Comparison of ENCODE assay signal across 9 mouse cellular contexts in the genomic region with DNA sequence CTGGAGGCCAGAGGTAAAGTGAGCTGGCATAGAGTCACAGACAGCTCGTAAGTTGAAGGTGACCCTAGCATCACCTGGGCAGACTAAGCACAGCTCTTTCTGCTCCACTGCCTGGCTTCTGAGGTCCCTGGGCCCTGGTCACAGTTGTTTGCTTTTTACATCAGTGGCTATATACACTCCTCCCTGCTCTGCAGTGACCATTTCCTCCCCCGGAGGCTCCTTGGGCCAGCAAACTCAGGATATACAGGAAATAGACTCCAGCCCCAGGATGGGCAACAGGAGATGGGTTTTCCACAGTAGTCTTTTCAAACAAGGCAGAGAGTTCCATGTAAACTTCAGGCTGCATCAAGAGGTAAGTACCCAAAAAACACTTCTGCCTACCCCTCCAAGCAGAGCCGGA.
A peak's percentile ranks its signal among the peaks of the same experiment; 100 is the strongest.
DNase-seq lines count a peak whose midpoint lies in the region; ATAC-seq and TF ChIP-seq lines count a peak whose summit lies in the region.
"Had no signal": no experiment of that assay in that cellular context is flagged by ENCODE, and none has a peak within 500 bp of the region (broad histone marks: within the 10 kb centered on the region; RNA-seq: fewer than 3 reads in every experiment).

No protein-coding gene starts in this region.

- 0 out of 2 replicates have a peak, but pooled peaks have one; percentile 23 for TF ChIP-seq EP300 in heart, postnatal 0 days (IDR thresholded peaks at IDR 0.05; ENCODE audit: low read depth)

- no peak for ATAC-seq in midbrain, embryonic 15.5 days (replicated peaks)
- peak; percentile 42; the same call in 1 of the 2 replicates for ATAC-seq in heart, postnatal 0 days (ENCODE audit: insufficient read depth, low read depth)
- no peak for ATAC-seq in limb, embryonic 12.5 days (ENCODE audit: insufficient number of reproducible peaks, insufficient read depth, low FRiP score, low TSS enrichment, low read depth)
- no peak for ATAC-seq in stomach, embryonic 15.5 days (ENCODE audit: insufficient read depth, low FRiP score, low read depth)
- ATAC-seq in hindbrain, embryonic 13.5 days (ENCODE audit: low FRiP score), result no peak

- no peak overlapping the region for H3K9ac ChIP-seq in midbrain, embryonic 15.5 days
- 0 out of 2 replicates have a peak overlapping the region, but pooled peaks have one; percentile 28 for H3K9ac ChIP-seq in heart, postnatal 0 days (replicated peaks; ENCODE audit: low read depth, low read length)
- no peak overlapping the region for H3K9ac ChIP-seq in limb, embryonic 12.5 days (replicated peaks)
- H3K9ac ChIP-seq in stomach, embryonic 15.5 days, result no peak overlapping the region
- no peak overlapping the region for H3K9ac ChIP-seq in hindbrain, embryonic 13.5 days

- H3K36me3 ChIP-seq in midbrain, embryonic 10.5 days, result no peaks in the 10 kb centered on the region
- no peaks in the 10 kb centered on the region for H3K36me3 ChIP-seq in midbrain, embryonic 15.5 days (replicated peaks)
- H3K36me3 ChIP-seq in heart, postnatal 0 days (replicated peaks; ENCODE audit: control insufficient read depth, insufficient read depth, low read length), result no peaks in the 10 kb centered on the region
- no peaks in the 10 kb centered on the region for H3K36me3 ChIP-seq in limb, embryonic 12.5 days
- H3K36me3 ChIP-seq in stomach, embryonic 15.5 days, result no peaks in the 10 kb centered on the region
- H3K36me3 ChIP-seq in hindbrain, embryonic 13.5 days, result no peaks in the 10 kb centered on the region

- peaks cover 7% of the 10 kb centered on the region; the same call in 1 of the 2 replicates for H3K4me1 ChIP-seq in midbrain, embryonic 10.5 days
- H3K4me1 ChIP-seq in midbrain, embryonic 15.5 days, result no peaks in the 10 kb centered on the region
- peaks cover 32% of the 10 kb centered on the region for H3K4me1 ChIP-seq in heart, postnatal 0 days (ENCODE audit: control insufficient read depth, insufficient read depth)
- H3K4me1 ChIP-seq in limb, embryonic 12.5 days (replicated peaks), result peaks cover 17% of the 10 kb centered on the region
- peaks cover 22% of the 10 kb centered on the region; the same call in 1 of the 2 replicates for H3K4me1 ChIP-seq in stomach, embryonic 15.5 days
- H3K4me1 ChIP-seq in hindbrain, embryonic 13.5 days (replicated peaks), result 0 out of 2 replicates have a peak, but pooled peaks cover 7% of the 10 kb centered on the region

- H3K4me3 ChIP-seq in midbrain, embryonic 10.5 days, result no peak overlapping the region
- H3K4me3 ChIP-seq in midbrain, embryonic 15.5 days, result no peak overlapping the region
- no peak overlapping the region for H3K4me3 ChIP-seq in heart, postnatal 0 days (ENCODE audit: low read depth, low read length)
- no peak overlapping the region for H3K4me3 ChIP-seq in limb, embryonic 12.5 days (replicated peaks)
- H3K4me3 ChIP-seq in stomach, embryonic 15.5 days (replicated peaks), result no peak overlapping the region
- H3K4me3 ChIP-seq in hindbrain, embryonic 13.5 days, result no peak overlapping the region

- WGBS in midbrain, embryonic 10.5 days, result 76% methylated on average over 3 of the region's 3 CpGs
- WGBS in midbrain, embryonic 15.5 days, result 83% methylated on average over 3 of the region's 3 CpGs
- WGBS in heart, postnatal 0 days, result 50% methylated on average over 3 of the region's 3 CpGs
- 69% methylated on average over 3 of the region's 3 CpGs for WGBS in limb, embryonic 12.5 days
- WGBS in stomach, embryonic 15.5 days, result 68% methylated on average over 3 of the region's 3 CpGs
- WGBS in hindbrain, embryonic 13.5 days, result 81% methylated on average over 3 of the region's 3 CpGs

- no peak for DNase-seq in midbrain, embryonic 10.5 days (ENCODE audit: low spot score)
- no peak for DNase-seq in heart, postnatal 0 days (ENCODE audit: low spot score)
- DNase-seq in frontal cortex, postnatal 25 days (ENCODE audit: low spot score in 2 of 2), result no peak
- DNase-seq in ovary, postnatal 10 days (ENCODE audit: low spot score), result no peak
- DNase-seq: cerebellum, postnatal 14 days had no signal

- no peaks in the 10 kb centered on the region for H3K9me3 ChIP-seq in midbrain, embryonic 10.5 days (replicated peaks)
- no peaks in the 10 kb centered on the region for H3K9me3 ChIP-seq in midbrain, embryonic 15.5 days
- no peaks in the 10 kb centered on the region for H3K9me3 ChIP-seq in heart, postnatal 0 days (replicated peaks; ENCODE audit: control insufficient read depth, low read length)
- no peaks in the 10 kb centered on the region for H3K9me3 ChIP-seq in limb, embryonic 12.5 days
- no peaks in the 10 kb centered on the region for H3K9me3 ChIP-seq in stomach, embryonic 15.5 days
- no peaks in the 10 kb centered on the region for H3K9me3 ChIP-seq in hindbrain, embryonic 13.5 days

- no peaks in the 10 kb centered on the region for H3K27me3 ChIP-seq in midbrain, embryonic 10.5 days (ENCODE audit: low read depth, poor library complexity, severe bottlenecking)
- H3K27me3 ChIP-seq in midbrain, embryonic 15.5 days (replicated peaks), result no peaks in the 10 kb centered on the region
- H3K27me3 ChIP-seq in heart, postnatal 0 days (ENCODE audit: control insufficient read depth, insufficient read depth, low read length), result no peaks in the 10 kb centered on the region
- no peaks in the 10 kb centered on the region for H3K27me3 ChIP-seq in limb, embryonic 12.5 days
- no peaks in the 10 kb centered on the region for H3K27me3 ChIP-seq in stomach, embryonic 15.5 days (replicated peaks)
- H3K27me3 ChIP-seq in hindbrain, embryonic 13.5 days, result no peaks in the 10 kb centered on the region

- no peak overlapping the region for H3K4me2 ChIP-seq in midbrain, embryonic 15.5 days
- H3K4me2 ChIP-seq in heart, postnatal 0 days (ENCODE audit: low read depth, low read length), result peak overlapping the region; percentile 4; the same call in 1 of the 2 replicates
- H3K4me2 ChIP-seq in limb, embryonic 12.5 days, result no peak overlapping the region
- H3K4me2 ChIP-seq in stomach, embryonic 15.5 days, result no peak overlapping the region
- no peak overlapping the region for H3K4me2 ChIP-seq in hindbrain, embryonic 13.5 days

- no peak for TF ChIP-seq CTCF in heart, postnatal 0 days (IDR thresholded peaks at IDR 0.05; ENCODE audit: low read depth)

- H3K27ac ChIP-seq in midbrain, embryonic 10.5 days (replicated peaks), result peak overlapping the region; percentile 55
- H3K27ac ChIP-seq in midbrain, embryonic 15.5 days, result no peak overlapping the region
- H3K27ac ChIP-seq in heart, postnatal 0 days (ENCODE audit: low read depth), result peak overlapping the region; percentile 83
- peak overlapping the region; percentile 51; the same call in 1 of the 2 replicates for H3K27ac ChIP-seq in limb, embryonic 12.5 days
- peak overlapping the region; percentile 42 for H3K27ac ChIP-seq in stomach, embryonic 15.5 days
- H3K27ac ChIP-seq in hindbrain, embryonic 13.5 days, result no peak overlapping the region

Comparison
In these comparisons a context has a peak if more than half of its experiments do, and no peak if none do; other contexts are left out.
1. H3K27ac ChIP-seq: peak in midbrain, embryonic 10.5 days (single experiment), heart, postnatal 0 days (single experiment), limb, embryonic 12.5 days (single experiment) and stomach, embryonic 15.5 days (single experiment); none in midbrain, embryonic 15.5 days (single experiment) and hindbrain, embryonic 13.5 days (single experiment).